ENCODE assay signal across 8 mouse cellular contexts in the genomic region with DNA sequence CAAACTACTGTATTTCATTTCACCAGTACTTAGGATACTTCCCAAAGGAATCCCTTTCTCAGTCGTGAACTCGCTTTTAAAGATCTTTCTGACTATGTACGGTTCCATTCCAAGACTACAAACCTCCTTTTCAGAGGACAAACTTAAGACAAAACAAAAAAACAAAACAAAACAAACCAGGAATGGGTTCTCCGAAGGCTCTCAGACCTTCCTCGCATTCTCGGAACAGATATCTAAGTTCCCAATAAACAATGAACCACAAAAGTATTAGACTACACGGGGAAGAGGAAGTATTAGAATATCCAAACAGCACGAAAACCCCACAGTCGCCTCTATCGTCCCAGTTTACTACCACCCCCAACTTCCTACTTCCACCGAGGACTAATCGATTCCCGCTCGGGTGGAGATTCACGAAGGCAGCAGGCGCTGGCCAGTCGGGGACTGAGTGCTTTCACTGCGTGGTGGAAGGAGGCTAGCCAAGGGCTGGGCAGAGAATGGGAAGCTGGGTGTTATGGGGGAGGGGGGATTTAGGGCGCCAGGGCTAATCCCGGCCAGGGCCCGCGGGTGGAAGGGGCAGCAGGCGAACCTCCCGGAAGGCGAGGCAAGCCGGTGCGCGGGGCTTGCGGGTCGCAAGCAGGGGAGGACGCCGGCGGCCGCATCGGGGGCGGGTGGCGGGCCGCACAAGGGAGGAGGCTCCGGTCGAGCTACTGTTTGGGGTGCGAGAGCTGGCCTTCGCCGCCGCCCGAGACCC. TPM values are rescaled to one million over a fixed set of nuclear protein-coding genes. Genes with fewer than 3 reads are reported as not detected.
A peak's percentile ranks its signal among the peaks of the same experiment; 100 is the strongest.
DNase-seq lines count a peak whose midpoint lies in the region; ATAC-seq lines count a peak whose summit lies in the region.

No protein-coding gene starts in this region.

- WGBS in lung, embryonic 16.5 days: 2% methylated on average over 35 of the region's 45 CpGs
- 3% methylated on average over 27 of the region's 45 CpGs for WGBS in neural tube, embryonic 15.5 days

- H3K9me3 ChIP-seq in lung, embryonic 16.5 days (ENCODE audit: control insufficient read depth, low read length): no peaks in the 10 kb centered on the region
- no peaks in the 10 kb centered on the region for H3K9me3 ChIP-seq in neural tube, embryonic 15.5 days (replicated peaks)

- ATAC-seq in lung, embryonic 16.5 days (ENCODE audit: low read depth): peak; percentile 29
- ATAC-seq in neural tube, embryonic 15.5 days (ENCODE audit: low FRiP score): peak; percentile 29

- peaks cover 14% of the 10 kb centered on the region for H3K4me1 ChIP-seq in lung, embryonic 16.5 days (replicated peaks; ENCODE audit: control insufficient read depth, insufficient read depth, low read length)
- peaks cover 31% of the 10 kb centered on the region for H3K4me1 ChIP-seq in neural tube, embryonic 15.5 days

- peak overlapping the region; percentile 90 for H3K4me2 ChIP-seq in lung, embryonic 16.5 days (ENCODE audit: low read depth, low read length)
- peak overlapping the region; percentile 82 for H3K4me2 ChIP-seq in neural tube, embryonic 15.5 days

- H3K9ac ChIP-seq in lung, embryonic 16.5 days (ENCODE audit: low read length): peak overlapping the region; percentile 90
- peak overlapping the region; percentile 78 for H3K9ac ChIP-seq in neural tube, embryonic 15.5 days (replicated peaks)

- H3K4me3 ChIP-seq in lung, embryonic 16.5 days (ENCODE audit: low read length): peak overlapping the region; percentile 90
- H3K4me3 ChIP-seq in neural tube, embryonic 15.5 days (replicated peaks): peak overlapping the region; percentile 69

- H3K27me3 ChIP-seq in lung, embryonic 16.5 days (ENCODE audit: control insufficient read depth, insufficient read depth, low read depth, low read length): no peaks in the 10 kb centered on the region
- no peaks in the 10 kb centered on the region for H3K27me3 ChIP-seq in neural tube, embryonic 15.5 days (replicated peaks)

- peak; percentile 39 for DNase-seq in urinary bladder, postnatal 14 days (ENCODE audit: low spot score)
- no peak for DNase-seq in urinary bladder, postnatal 10 days (ENCODE audit: low spot score)
- peak; percentile 26 for DNase-seq in embryo, embryonic 11.5 days (ENCODE audit: low read depth, low spot score)
- peak; percentile 24 to 45 for DNase-seq in heart, adult 9 months (ENCODE audit: low spot score in 2 of 2)
- peak; percentile 34 to 62 for DNase-seq in kidney, postnatal 25 days
- no peak for DNase-seq in ovary, postnatal 10 days (ENCODE audit: low spot score)

- no peaks in the 10 kb centered on the region; the same call in 1 of the 2 replicates for H3K36me3 ChIP-seq in lung, embryonic 16.5 days (ENCODE audit: control insufficient read depth, insufficient read depth, low read length)
- H3K36me3 ChIP-seq in neural tube, embryonic 15.5 days: peaks cover 5% of the 10 kb centered on the region; the same call in 1 of the 2 replicates

- peak overlapping the region; percentile 91 for H3K27ac ChIP-seq in lung, embryonic 16.5 days (ENCODE audit: low read length)
- peak overlapping the region; percentile 96 for H3K27ac ChIP-seq in neural tube, embryonic 15.5 days (replicated peaks)

RNA-seq across cellular contexts. Expression of a gene that starts 1.5 kb away (rescaled TPM):
- 13.9 and 17.0 TPM in 2 replicates for polyA plus RNA-seq in lung, embryonic 16.5 days (2015; fragmentation: Nextera tagmentation; extraction: Ambion mirVana)
- polyA plus RNA-seq in neural tube, embryonic 15.5 days (2015; fragmentation: Nextera tagmentation; extraction: Ambion mirVana): 21.1 and 23.0 TPM in 2 replicates

RNA-seq across cellular contexts. Expression of a gene that starts 44.4 kb away (rescaled TPM):
- polyA plus RNA-seq in lung, embryonic 16.5 days (2015; fragmentation: Nextera tagmentation; extraction: Ambion mirVana): 58.1 and 59.2 TPM in 2 replicates
- 51.3 and 54.1 TPM in 2 replicates for polyA plus RNA-seq in neural tube, embryonic 15.5 days (2015; fragmentation: Nextera tagmentation; extraction: Ambion mirVana)

RNA-seq across cellular contexts. Expression of a gene that starts 54.1 kb away (rescaled TPM):
- polyA plus RNA-seq in lung, embryonic 16.5 days (2015; fragmentation: Nextera tagmentation; extraction: Ambion mirVana): 8.5 and 8.8 TPM in 2 replicates
- 7.1 and 7.2 TPM in 2 replicates for polyA plus RNA-seq in neural tube, embryonic 15.5 days (2015; fragmentation: Nextera tagmentation; extraction: Ambion mirVana)

Comparison
In these comparisons a context has a peak if more than half of its experiments do, and no peak if none do; other contexts are left out.
1. DNase-seq: peak in urinary bladder, postnatal 14 days (single experiment), embryo, embryonic 11.5 days (single experiment), heart, adult 9 months (2 of 2) and kidney, postnatal 25 days (2 of 2); none in urinary bladder, postnatal 10 days (single experiment) and ovary, postnatal 10 days (single experiment).